Mouse (Mus musculus) lung, adult 18-20 months (tissue): Measurements from ENCODE around the gene Cd300ld3.

Source experiments
- DNase-seq, 2 experiments: peaks; one replicate each; pipeline ENCODE4 v3.0.0; 2022; ENCODE audit warnings: mixed read lengths in 2 of 2

Cd300ld3 gene

GRCm38 (mm10) chr11:115048259-115048658 is at the start of gene Cd300ld3:
Cd300ld3 (minus strand) TSS chr11:115048409.
- no peak for DNase-seq

DNA sequence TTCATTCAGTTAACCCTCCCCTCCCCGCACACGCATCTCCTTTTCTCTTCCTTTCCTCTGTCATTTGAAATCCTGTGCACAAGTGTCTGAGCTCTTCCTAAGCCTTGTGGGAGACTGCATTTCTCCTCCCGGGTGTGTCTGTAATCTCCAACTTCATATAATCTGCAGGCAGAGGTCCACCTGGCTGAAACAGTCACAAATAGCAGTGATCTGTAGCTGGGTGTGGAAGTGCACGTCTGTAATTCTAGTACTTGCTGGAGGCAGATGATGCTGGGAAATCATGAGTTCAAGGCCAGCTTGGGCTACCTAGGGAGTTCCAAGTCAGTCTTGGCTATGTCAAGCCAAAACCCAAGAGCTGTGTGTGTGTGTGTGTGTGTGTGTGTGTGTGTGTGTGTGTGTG is 43.9 kb upstream of the Cd300ld3 start:
- no peak for DNase-seq

DNA sequence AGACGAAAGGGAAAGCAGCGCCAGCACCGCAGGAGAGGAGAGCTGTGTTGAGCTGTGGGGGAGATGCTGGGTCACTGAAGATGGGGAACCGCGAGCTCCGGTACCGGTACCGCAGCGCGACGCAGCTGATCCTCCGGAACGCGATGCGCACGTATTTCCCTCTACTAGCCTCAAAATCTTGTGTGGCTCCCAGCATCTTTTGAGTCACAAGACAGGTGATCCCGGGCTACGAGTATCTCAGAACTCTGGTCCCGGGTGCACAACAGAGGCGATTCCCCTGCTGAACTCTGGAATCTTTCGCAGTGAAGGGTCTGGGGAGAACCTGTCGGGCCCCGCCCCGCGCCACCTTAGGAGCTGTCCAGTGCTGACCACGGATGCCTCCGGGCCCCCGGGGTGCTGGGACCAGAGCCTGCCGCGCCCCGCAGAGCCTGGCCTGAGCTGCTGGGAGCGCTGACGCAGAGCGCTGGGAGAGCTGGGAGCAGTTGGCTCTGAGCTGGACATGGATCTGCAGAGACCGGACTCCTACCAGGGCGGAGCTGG is 43.2 kb upstream of the Cd300ld3 start, which contains the start of gene Rab37:
Rab37 (plus strand) TSS at position 70 of the 540 bp plus-strand sequence.
- DNase-seq = no peak

DNA sequence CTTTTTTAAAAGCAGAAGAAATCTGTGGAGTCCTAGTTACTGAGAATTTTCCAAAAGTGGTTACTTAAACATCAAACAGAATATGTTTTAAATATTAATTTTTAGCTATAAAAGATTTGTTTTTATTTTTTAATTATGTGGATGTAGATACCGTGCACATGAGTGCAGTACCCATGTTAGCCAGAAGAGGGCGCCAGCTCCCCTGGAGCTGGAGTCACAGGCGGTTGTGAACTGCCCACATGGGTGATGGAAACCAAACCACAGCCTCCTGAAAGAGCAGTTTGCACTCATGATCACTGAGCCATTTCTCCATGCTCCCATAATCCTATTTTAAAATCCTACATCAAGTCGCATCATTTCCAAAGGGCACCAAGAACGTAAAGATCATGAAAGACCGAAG is 41.6 kb upstream of the Cd300ld3 start:
- no peak for DNase-seq

- DNase-seq = no peak
Measured at GRCm38 (mm10) chr11:115086213-115086612, 38.0 kb upstream of the Cd300ld3 start.

DNA sequence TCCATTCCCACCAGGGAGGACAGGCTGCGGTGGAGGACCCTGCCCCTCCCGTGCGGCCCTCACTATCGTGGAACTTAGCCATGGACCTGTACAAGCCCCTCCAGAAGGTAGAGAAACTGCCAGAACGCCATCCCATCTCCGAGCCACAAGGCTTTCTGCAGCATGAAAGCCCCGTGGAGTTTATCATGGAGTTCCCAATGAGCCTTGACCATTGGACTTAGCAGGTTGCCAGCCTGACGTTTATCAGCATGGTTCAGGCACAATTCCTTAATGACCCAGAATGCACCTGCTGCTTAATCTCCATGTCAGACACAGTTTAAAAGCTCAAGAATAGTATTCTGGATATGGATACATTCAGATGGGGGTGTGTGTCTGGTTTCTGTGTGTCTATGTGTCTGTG is 36.9 kb upstream of the Cd300ld3 start:
- DNase-seq = no peak

DNA sequence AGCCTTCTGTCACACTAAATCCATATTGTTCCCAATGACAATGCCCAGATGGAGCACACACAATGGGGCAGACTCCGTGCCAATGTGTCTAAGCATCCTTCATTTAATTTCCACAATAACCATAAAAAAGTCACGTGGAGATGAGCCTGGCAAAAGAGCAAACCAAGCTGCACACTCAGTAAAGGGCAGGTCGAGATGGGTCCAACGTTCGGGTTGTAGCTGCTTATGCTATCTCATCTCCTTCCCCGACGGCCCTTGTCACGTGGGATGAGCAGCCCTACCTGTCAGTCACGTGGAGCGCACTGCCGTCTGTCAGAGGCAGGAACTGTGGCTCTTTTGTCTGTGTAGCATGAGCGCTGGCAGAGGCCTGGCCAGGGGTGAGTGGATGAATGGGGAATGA is 36.4 kb upstream of the Cd300ld3 start:
- no peak for DNase-seq

- peak; percentile 41 to 66 for DNase-seq
Measured at GRCm38 (mm10) chr11:115083376-115084139, 35.3 kb upstream of the Cd300ld3 start.

- no peak for DNase-seq
Measured at GRCm38 (mm10) chr11:115082196-115082595, 34.0 kb upstream of the Cd300ld3 start.

- DNase-seq = no peak
Measured at GRCm38 (mm10) chr11:115081373-115081772, 33.2 kb upstream of the Cd300ld3 start.

DNA sequence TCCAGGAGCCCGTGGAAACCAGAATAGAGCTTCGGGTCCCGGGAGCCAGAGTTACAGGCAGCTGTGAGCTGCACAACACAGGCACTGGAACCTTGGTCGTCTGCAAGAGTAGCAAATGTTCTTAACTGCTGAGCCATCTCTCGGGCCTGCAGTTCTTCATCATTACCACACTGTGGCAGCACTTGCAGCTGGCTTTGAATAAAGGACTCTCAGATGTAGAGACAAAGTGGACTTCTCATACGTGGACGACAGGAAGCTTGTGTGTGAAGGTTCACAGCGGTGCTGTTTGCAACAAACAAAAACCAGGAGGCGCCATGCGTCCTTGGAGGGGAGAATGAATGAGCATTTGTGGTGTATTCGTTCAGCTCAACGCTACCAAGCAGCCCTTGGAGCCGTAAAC is 32.7 kb upstream of the Cd300ld3 start:
- DNase-seq = peak; percentile 42 to 45

DNA sequence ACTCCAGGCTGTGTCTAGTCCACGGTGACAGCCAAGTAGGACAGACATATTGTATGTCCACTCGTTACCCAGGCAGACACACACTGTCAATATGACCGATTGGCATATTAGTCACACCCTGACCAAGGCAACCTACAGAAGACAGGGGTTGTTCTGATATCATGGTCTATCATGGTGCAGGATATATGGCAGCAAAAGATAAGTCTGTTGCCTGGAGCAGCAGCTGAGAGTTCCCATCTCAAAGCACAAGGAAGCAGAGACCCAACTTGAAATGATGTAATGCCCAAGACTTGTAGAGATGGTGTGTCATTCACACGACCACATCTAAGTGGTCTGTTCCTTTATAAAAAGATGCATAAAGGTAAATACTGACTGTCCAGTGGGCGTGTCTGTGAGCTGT is 30.5 kb upstream of the Cd300ld3 start:
- no peak for DNase-seq

GRCm38 (mm10) chr11:115077436-115077835 is 29.2 kb upstream of the Cd300ld3 start:
- no peak for DNase-seq

- DNase-seq = no peak
Measured at GRCm38 (mm10) chr11:115075859-115076258, 27.6 kb upstream of the Cd300ld3 start.

DNA sequence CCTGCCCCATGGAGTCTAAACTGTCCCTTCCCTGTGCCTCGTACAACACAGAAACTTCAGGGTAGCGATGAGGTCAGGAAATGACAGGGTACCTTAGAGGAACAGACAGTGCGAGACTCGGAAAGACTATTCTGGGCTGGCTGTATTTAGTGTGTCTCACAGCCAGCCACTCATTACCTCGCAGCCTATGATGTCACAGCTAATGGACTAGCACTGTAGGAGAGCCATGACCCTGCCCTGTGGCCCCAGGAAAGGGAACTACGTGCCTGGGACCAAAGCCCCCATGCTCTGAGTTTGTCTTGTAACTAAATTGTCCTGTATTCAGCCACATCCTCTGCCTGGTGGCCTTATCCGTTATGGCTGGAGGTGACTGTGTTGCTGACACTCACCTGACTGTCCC is 27.2 kb upstream of the Cd300ld3 start:
- DNase-seq = no peak

- no peak for DNase-seq
Measured at GRCm38 (mm10) chr11:115073002-115073401, 24.8 kb upstream of the Cd300ld3 start.

GRCm38 (mm10) chr11:115071631-115072294 is 23.6 kb upstream of the Cd300ld3 start:
- DNase-seq = peak; percentile 70 to 77

DNA sequence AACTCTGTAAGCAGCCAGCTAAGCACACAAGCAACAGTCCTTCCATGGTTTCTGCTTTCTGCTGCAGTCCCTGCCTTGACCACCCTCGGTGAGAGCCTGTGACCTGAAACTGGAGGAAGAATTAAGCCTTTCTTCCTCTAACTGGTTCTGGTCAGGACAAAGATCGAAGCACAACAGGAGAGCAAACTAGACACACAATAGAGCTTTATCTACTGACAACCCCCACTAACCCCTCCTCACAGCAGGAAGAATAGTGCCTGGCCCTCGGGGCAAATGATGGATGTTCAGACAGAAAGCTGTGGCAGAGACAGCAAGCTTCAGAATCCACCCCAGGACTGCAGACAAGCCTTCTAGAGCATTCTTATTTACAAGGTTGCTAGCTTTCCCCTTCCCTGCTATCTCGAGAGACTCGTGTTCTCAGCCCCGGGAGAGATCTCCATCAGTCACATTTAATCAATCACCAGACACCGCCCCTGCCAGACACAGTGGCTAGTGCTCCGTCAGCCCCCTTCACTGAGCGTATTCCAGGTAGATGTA is 22.9 kb upstream of the Cd300ld3 start:
- DNase-seq = no peak

DNA sequence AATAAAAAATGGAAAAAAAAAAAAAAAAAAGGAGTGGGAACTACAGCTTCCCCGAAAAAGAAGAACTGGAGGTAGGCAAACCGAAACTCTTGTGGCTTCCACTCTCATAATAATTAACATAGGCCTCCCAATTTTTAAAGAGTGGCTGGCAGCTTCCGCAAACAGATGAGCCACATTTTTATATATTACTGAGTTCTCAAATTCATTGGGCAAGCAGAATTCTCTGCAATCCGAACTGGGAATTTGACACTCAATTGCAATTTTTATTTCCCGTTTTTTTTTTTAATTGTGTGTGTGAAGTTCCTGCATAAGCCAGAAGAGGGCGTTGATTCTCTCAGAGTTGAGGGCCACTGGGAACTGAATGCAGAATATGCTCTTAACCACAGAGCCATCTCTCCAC is 18.6 kb upstream of the Cd300ld3 start:
- no peak for DNase-seq

- no peak for DNase-seq
Measured at GRCm38 (mm10) chr11:115062077-115062476, 13.9 kb upstream of the Cd300ld3 start, which contains the start of gene Cd300e. Cd300e (minus strand) TSS chr11:115062177.

DNA sequence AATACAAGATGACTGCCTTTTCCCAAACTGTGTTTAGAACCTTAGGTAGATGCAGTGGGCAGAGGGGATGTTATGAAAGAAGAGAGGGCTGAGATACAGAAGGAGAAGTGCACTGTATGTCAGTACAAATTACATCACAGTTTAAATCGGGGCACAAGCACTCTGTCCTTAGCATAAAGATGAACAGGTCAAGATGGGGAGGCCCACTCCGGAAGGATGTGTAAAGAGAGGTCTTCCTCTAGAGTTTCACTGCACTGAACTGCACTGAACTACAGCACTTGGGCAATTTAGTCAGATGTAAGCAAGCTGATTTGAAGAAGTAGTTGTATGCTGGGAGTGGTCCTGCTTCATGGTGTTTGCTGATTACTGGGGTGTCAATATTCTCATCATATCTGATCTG is 11.6 kb upstream of the Cd300ld3 start:
- DNase-seq = no peak

DNA sequence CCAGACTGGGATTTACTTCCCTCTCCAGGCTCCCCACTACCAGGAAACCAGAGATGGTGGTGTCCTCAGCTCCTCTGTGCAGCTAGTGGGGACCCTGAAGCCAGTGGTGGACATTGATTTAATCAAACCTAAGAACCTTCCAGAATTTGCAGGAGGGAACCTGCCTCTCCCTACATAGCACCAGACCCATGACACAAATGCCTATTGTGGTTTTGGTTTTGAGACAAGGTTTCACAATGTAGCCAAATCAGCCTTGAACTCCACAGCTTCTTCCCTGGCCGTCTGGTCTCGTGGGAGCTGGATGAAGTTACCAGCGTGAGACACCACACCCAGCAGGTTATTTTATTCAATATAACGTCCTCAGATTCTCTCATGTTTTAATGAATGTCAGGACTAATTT is 10.5 kb upstream of the Cd300ld3 start:
- DNase-seq = no peak

- DNase-seq = no peak
Measured at GRCm38 (mm10) chr11:115054537-115054936, 6.3 kb upstream of the Cd300ld3 start.

DNA sequence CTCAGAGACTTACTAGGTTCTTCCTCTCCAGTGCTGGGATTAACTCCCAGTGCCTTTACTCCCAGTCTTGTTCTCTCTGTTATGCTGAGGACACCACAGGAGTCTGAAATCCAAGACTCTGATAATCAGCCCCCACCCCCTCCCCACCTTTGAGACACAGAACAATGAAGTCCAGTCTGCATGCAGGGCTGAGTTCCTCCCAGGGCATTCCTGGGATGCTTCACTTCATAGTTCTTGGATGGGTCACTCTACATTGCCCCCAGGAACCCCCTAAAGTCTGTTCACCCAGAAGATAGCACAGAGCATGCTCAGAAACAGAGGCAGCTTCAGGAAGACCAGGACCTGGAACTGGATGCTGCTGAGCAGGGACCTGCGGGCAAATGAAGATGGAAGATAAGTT is 4.8 kb upstream of the Cd300ld3 start:
- no peak for DNase-seq
